Mouse (Mus musculus) brain, embryonic 14.5 days (tissue): ENCODE measurements at regions not wholly inside any gene's neighbourhood (a gene's known extent, or its start where the extent isn't known, plus 50 kb on each side); places are given as distances from the start of the nearest gene placed in this dataset.

Source experiments
- DNase-seq: peaks from one replicate; pipeline ENCODE4 v3.0.0-alpha.2; 2011; ENCODE audit warnings: low read depth
- CTCF ChIP-seq: fragments of 200-500 bp; IDR thresholded peaks from 2 replicates; pipeline ENCODE4 v1.5.1; 2012; ENCODE audit warnings: inconsistent platforms, mild to moderate bottlenecking, moderate library complexity, borderline replicate concordance; ENCODE audit not compliant: insufficient read depth, insufficient read length; ENCODE audit errors: extremely low read depth
- POLR2A ChIP-seq: fragments of 200-500 bp; IDR thresholded peaks from 2 replicates; pipeline ENCODE4 v1.6.1; 2012; ENCODE audit warnings: mild to moderate bottlenecking, inconsistent platforms, borderline replicate concordance; ENCODE audit not compliant: poor library complexity, insufficient read depth, insufficient read length, severe bottlenecking; ENCODE audit errors: extremely low read depth

GRCm38 (mm10) chr2:171514876-171515275 is 528.4 kb downstream of the Cbln4 start:
- no peak for TF ChIP-seq POLR2A
- no peak for TF ChIP-seq CTCF
- DNase-seq = peak; percentile 67

DNA sequence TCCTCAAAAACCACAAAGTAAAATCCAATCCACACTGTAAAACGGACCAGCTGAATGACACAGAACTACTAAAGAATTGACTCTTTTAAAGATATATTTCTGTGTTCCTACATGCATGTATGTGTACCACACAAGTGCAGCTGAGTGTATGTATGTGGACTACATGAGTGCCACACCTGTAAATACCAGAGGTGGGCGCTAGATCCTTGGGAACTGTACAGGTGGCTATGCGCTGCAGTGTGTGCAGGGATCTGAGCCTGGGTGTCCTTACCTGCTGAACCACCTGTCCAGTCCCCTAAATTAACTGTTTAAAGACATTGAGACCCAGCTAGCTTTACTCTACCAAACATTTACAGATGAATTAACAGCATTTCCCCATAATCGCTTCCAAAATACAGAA is 546.6 kb downstream of the Cbln4 start:
- no peak for DNase-seq
- peak; percentile 16; the same call in 1 of the 2 replicates for TF ChIP-seq CTCF
- TF ChIP-seq POLR2A = no peak

GRCm38 (mm10) chr2:171493741-171494140 is 549.5 kb downstream of the Cbln4 start:
- DNase-seq = peak; percentile 65
- no peak for TF ChIP-seq POLR2A
- peak; percentile 81 for TF ChIP-seq CTCF

GRCm38 (mm10) chr2:171487284-171487683 is 556.0 kb downstream of the Cbln4 start:
- TF ChIP-seq POLR2A (no peak), CTCF (no peak)
- peak; percentile 82 for DNase-seq

GRCm38 (mm10) chr2:171453241-171453640 is 590.0 kb downstream of the Cbln4 start:
- peak; percentile 90 for DNase-seq
- no peak for TF ChIP-seq POLR2A
- TF ChIP-seq CTCF = no peak

DNA sequence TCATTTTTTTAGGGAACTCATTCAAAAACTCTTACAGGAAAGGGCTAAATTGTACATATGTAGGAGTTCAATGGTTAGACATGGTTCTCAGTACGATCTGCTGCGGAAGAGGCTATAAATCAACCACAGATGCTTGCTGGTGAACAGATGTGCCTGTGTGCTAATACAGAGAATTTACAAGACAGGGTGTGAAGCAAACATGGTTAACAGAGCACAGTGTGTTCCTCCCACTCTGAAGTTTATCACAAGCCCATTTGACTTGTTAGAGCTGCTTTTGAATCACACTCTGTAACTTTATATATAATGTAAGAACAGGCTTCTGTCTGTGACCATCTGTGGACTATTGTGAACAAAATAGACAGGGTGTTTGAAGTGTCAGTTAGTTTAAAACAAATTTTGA is 637.2 kb downstream of the Cbln4 start:
- DNase-seq = peak; percentile 76
- TF ChIP-seq POLR2A (no peak), CTCF (no peak)

GRCm38 (mm10) chr2:171388936-171389335 is 654.3 kb downstream of the Cbln4 start:
- TF ChIP-seq CTCF = no peak
- TF ChIP-seq POLR2A = no peak
- no peak for DNase-seq

DNA sequence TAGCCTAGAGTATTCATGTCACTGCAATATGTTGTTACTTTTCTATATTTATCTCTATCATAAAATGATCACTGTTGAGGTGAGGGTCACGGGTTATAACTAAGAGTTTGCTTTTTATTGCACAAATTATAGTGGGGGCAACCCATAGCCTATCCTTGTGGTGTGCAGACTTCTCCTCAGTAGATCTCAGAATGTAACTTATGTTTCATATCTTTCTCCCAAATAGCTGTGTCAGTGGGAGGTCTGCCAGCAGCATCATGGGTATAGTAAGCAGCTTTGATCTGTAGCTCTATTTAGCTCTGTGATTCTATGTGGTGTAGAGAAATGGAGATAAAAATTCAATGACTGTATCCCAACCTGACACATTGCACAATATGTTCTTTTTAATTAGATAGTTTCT is 641.9 kb downstream of the Dok5 start:
- TF ChIP-seq CTCF (no peak), POLR2A (no peak)

GRCm38 (mm10) chr2:171373016-171373415 is 641.4 kb downstream of the Dok5 start:
- TF ChIP-seq CTCF (no peak), POLR2A (no peak)
- DNase-seq = no peak

More for the DNA sequence above, 641.9 kb downstream of the Dok5 start:
- DNase-seq = peak; percentile 51

- TF ChIP-seq CTCF (no peak), POLR2A (no peak)
- DNase-seq = no peak
These were observed 640.1 kb downstream of the Dok5 start for GRCm38 (mm10) chr2:171371751-171372150.

GRCm38 (mm10) chr2:171365553-171365952 is 633.9 kb downstream of the Dok5 start:
- TF ChIP-seq POLR2A = no peak
- no peak for TF ChIP-seq CTCF
- peak; percentile 60 for DNase-seq

DNA sequence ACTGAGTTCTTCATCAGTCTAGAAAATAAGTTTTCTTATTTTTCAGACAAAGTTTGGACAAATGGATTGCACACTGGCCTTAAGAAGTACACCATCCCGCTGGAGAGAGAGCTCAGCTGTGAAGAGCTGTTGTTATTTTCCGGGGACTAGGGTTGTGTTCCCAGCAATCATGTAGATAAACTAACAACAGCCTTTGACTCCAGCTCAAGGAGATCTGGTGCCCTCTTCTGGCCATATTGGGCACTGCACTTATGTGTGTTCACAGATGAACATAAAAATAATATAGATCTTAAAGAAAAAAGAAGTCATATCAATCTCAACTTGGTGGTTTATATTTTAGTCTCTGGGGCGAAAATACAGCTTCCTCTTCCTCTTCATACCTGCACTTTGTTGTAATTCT is 633.0 kb downstream of the Dok5 start:
- TF ChIP-seq POLR2A = no peak
- TF ChIP-seq CTCF = peak; percentile 33; the same call in 1 of the 2 replicates
- no peak for DNase-seq
